Mouse (Mus musculus): ENCODE measurements at regions not wholly inside any gene's neighbourhood (a gene's known extent, or its start where the extent isn't known, plus 50 kb on each side); places are given as distances from the start of the nearest gene placed in this dataset.
A peak's percentile ranks its signal among the peaks of the same experiment; 100 is the strongest.
"Not testable (repeated sequence)": the region's sequence is repeated elsewhere in the genome, so short reads cannot be mapped to it uniquely, and the experiment has no call there.

DNA sequence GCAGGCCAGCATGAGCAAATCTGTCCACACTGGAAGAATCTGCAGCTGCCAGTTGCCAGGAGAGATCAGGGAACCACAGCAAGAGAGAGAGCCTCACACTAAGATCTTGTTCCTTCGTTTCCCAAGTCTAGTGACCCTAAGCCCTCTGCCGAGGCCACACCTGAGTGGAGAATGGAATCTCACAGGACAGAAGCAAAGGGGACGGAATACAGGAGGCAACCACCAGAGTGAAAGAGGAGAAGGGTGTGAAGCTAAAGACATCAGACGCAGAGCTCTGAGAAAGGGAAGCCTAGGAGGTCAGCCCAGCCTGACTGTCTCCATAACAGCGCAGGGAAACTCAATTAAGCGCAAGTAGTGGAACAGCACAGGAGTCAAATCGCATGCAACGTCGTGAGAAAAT, 75.0 kb downstream of the Suds3 start:
- no peak for DNase-seq (ENCODE audit: low read depth)

GRCm38 (mm10) chr5:117037261-117037660, 78.7 kb downstream of the Suds3 start:
- peak; percentile 22 for DNase-seq (ENCODE audit: low read depth)

DNA sequence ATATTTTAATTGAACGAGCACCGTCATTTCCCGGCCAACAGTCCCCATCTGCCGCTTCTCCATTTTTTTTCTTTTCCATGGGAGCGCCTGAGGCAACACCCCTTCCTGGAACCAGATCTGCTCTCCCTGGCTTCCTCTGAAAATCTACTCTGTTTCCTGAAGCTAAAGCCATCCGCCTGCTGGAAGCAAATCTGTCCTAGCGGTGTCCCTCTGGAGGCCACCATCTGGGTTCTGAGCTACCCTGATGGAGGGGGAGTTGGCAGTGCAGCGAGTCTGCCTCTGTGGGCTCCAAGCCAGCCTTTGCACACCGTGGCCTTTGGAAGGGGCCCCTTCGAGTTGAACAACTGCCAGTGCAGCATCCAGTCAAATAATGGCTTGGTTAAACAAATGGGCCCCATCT, 83.8 kb downstream of the Suds3 start:
- no peak for DNase-seq (ENCODE audit: low read depth)

GRCm38 (mm10) chr5:117025689-117026383, 90.1 kb downstream of the Suds3 start:
- no peak for DNase-seq (ENCODE audit: low read depth)

- DNase-seq (ENCODE audit: low read depth): no peak
Observed at GRCm38 (mm10) chr5:117018419-117019150, 97.3 kb downstream of the Suds3 start.

GRCm38 (mm10) chr5:117011128-117011527, 104.8 kb downstream of the Suds3 start:
- DNase-seq (ENCODE audit: low read depth): no peak

DNA sequence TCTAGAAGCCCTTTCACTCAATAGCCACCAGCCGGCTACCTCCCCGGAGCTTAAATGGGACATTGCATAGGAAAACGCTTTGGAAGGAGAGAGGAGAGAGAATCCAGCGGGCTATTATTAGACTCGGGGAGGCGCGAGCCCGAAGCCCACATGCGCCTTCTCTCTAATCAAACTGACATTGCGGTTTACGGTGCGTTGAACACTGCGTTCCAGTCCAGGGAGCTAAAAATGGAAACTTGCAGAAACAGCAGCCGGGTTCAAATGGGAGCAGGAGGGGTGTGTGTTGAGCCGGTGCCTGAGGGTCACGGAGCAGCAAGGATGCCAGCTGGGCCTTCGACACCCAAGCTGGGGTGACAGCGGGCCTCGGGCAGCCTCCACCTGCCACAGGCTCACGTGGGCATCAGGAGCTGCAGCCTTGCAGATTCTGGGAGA, 115.1 kb downstream of the Suds3 start:
- DNase-seq (ENCODE audit: low read depth): no peak

DNA sequence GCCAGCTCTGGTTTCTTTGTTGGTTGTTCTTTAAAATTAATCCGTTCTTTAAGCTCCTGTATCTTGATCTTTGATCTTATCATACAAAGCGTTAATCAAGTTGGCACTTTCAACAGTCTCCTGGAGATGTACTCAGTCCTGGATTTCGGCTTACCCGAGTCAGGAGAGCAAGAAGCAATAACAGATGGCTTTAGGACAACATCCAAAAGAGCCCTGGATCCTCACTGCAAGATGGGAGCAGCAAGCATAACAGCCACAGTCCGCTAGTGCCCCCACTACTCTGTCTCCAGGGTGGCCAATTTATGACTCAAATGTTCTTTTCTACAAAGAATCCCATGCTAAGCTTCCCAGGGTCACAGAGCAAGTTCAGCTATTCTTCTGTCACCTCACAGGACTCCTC, 121.4 kb downstream of the Suds3 start:
- DNase-seq (ENCODE audit: low read depth): no peak

DNA sequence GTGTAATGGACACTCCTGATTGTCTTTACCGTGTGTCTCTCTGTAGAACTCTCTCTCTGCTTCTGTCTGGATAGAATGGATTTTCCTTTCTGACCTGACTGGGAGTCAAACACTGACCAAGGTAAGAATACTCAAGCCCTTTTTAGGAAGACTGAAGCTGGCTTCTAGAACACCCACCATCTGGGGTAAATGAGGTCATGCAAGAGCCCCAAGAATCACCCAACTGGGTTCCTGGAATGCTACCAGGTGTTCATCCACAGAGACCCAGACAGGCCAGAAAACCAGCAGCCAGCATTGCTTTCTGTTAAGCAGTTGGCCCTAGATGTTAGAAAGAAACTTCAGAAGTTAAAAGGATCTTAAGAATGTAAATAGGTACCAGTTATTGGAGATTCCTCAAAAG, 122.2 kb downstream of the Suds3 start:
- DNase-seq (ENCODE audit: low read depth): no peak

- DNase-seq (ENCODE audit: low read depth): no peak
Observed at GRCm38 (mm10) chr5:116991461-116991860, 124.5 kb downstream of the Suds3 start.

DNA sequence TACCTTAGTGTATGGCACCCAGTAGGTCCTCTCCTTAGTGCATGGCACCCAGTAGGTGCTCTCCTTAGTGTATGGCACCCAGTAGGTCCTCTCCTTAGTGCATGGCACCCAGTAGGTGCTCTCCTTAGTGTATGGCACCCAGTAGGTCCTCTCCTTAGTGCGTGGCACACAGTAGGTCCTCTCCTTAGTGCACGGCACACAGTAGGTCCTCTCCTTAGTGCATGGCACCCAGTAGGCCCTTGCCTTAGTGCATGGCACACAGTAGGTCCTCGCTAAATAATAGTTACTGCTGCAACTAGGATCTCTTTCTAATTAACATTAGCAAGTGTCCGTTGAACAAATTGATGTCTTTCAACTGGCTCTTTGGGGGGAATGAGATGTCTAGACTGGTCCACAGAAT, 144.4 kb downstream of the Suds3 start:
- DNase-seq (ENCODE audit: low read depth): not testable (repeated sequence)

DNA sequence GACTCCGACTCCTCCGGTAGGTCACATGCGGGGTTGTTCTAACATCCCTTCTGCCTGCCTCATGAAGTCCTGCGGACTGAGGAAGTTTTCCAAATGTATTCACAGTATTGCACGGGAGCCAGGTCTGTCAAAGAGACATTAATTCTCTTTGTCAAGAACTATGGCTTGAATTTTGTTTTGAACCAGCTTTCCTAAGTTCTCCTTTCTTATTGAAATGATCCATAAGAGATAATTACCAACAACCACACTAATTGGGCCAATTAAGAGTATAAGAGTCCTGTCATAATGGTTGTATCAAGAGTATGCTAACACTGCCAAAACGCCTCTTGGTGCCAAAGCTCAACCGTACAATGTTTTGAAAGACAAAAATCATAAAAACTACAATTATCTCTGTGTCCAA, 151.7 kb downstream of the Suds3 start:
- no peak for DNase-seq (ENCODE audit: low read depth)

GRCm38 (mm10) chr5:116963106-116963505, 152.8 kb downstream of the Suds3 start:
- DNase-seq (ENCODE audit: low read depth): no peak

DNA sequence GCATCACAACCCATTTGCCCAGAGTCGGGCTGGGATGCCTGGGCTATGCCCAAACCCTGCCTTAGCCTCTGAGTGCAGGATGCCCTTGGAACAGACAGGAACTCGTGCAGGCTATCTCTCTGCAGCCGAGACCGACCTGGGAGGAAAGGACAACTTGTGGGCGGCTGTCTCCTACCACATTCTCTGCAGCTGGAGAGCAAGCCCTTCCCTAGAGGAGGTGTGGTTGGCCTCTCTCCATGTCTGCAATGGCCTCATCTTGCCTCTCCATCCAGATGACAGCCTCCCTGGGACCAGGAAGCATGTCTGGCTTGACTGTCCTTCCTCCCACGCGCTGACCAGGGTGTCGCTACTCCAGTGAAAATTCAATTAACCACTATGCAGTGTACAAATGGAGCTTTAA, 155.9 kb downstream of the Suds3 start:
- no peak for DNase-seq (ENCODE audit: low read depth)

DNA sequence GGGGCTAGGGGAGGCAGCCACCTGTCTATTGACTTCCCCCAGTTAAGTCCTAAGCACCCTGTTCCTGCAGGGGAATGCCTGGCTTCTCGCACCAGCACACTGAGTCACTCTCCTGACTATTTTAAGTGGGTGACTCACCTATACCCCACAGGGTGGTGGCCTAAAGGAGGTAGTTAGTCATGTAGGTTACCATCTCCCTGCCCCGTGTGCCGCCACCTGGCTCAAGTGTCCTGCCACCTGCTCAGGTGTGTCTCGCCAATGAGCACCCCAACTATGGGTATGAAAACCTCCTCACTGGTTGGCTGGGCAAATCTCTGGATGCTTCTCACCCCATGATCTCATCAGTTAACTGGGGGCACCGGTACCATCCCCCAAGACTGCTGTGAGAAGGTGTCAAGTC, 157.8 kb downstream of the Suds3 start:
- DNase-seq (ENCODE audit: low read depth): no peak

DNA sequence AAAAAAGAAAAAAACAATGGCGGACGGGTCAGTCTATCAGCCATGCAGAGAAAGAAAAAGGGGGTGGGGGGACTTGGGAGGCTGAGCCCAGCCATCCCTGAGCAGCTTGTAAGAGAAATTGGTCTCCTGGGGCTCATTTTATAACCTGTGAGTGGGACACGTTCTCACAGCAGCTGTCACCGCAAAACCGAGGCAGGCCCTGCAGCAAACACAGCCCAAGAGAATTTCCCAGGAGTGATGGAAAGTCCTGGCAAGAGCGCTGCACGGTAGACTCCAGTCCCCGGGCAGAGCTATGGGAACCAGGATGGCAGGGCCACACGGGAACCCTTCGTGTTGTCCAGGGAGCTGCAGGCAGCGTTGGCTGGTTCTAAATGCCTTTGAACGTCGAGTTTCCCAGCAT, 159.3 kb downstream of the Suds3 start:
- no peak for DNase-seq (ENCODE audit: low read depth)

- no peak for DNase-seq (ENCODE audit: low read depth)
Observed at GRCm38 (mm10) chr5:116950280-116950881, 165.5 kb downstream of the Suds3 start.

GRCm38 (mm10) chr5:116934585-116934984, 181.3 kb downstream of the Suds3 start:
- DNase-seq (ENCODE audit: low read depth): no peak

- no peak for DNase-seq (ENCODE audit: low read depth)
Observed at GRCm38 (mm10) chr5:116934151-116934550, 181.8 kb downstream of the Suds3 start.

GRCm38 (mm10) chr5:116933105-116933504, 182.8 kb downstream of the Suds3 start:
- DNase-seq (ENCODE audit: low read depth): no peak

- DNase-seq (ENCODE audit: low read depth): no peak
Observed at GRCm38 (mm10) chr5:116923761-116924160, 192.2 kb downstream of the Suds3 start.

GRCm38 (mm10) chr5:116922059-116922671, 193.7 kb downstream of the Suds3 start:
- no peak for DNase-seq (ENCODE audit: low read depth)

DNA sequence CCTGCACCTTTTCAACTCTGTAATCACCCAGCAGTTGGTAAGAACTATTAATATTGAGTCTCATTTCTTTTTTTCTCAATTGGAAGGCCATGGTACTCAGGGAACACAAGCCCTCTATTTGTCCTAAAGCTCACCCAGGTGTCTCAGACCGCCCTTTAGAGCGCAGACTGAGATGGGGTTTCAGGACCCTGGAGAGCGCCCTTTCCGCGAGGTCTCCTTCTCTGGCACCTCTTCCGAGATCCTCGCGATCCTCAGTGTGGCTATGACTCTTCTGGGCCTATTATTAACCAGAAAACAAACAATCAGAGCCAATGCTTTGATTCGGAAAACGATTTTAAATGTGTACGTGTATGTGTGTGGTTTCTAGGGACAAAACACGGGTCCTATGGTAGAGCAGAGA, 201.0 kb downstream of the Suds3 start:
- no peak for DNase-seq (ENCODE audit: low read depth)

All from induced T-regulatory cell, adult 2 months (primary cell).